Mouse (Mus musculus) stomach, postnatal 0 days (tissue): ENCODE results near the gene Bckdha. TPM values are rescaled to one million over a fixed set of nuclear protein-coding genes. Genes with fewer than 3 reads are reported as not detected.
A peak's percentile ranks its signal among the peaks of the same experiment; 100 is the strongest.

Experiments used
- ATAC-seq: fragments of 200-750 bp; cut with Nextera tagmentation; 2 replicates; pipeline ENCODE4 v1.8.0; 2017; ENCODE audit not compliant: low FRiP score, low TSS enrichment
- DNase-seq: peaks from one replicate; pipeline ENCODE4 v3.0.0-alpha.2; 2016; ENCODE audit warnings: low spot score
- H3K27ac ChIP-seq: fragments of 300-500 bp; sonication (generic); replicated peaks from 2 replicates; pipeline ENCODE4 v1.5.1; 2014; ENCODE audit warnings: mild to moderate bottlenecking, control low read depth
- H3K27me3 ChIP-seq: fragments of 300-500 bp; sonication (generic); 2 replicates; pipeline ENCODE4 v1.6.1; 2014; ENCODE audit warnings: low read length; ENCODE audit not compliant: control insufficient read depth, insufficient read depth
- H3K36me3 ChIP-seq: fragments of 300-500 bp; sonication (generic); 2 replicates; pipeline ENCODE4 v1.6.1; 2014; ENCODE audit warnings: low read length, mixed read lengths; ENCODE audit not compliant: control insufficient read depth, insufficient read depth
- H3K4me1 ChIP-seq: fragments of 300-500 bp; sonication (generic); replicated peaks from 2 replicates; pipeline ENCODE4 v1.6.1; 2014; ENCODE audit warnings: antibody characterized with exemption; ENCODE audit not compliant: control insufficient read depth, insufficient read depth
- H3K4me2 ChIP-seq: fragments of 300-500 bp; sonication (generic); replicated peaks from 2 replicates; pipeline ENCODE4 v1.6.1; 2014; ENCODE audit warnings: low read depth, mild to moderate bottlenecking, control low read depth, moderate library complexity
- H3K4me3 ChIP-seq: fragments of 300-500 bp; sonication (generic); 2 replicates; pipeline ENCODE4 v1.5.1; 2014; ENCODE audit warnings: low read depth, low read length, control low read depth
- H3K9ac ChIP-seq: fragments of 300-500 bp; sonication (generic); 2 replicates; pipeline ENCODE4 v1.6.1; 2014; ENCODE audit warnings: mild to moderate bottlenecking, low read length, control low read depth, mixed read lengths
- H3K9me3 ChIP-seq: fragments of 300-500 bp; sonication (generic); 2 replicates; pipeline ENCODE4 v1.6.1; 2016; ENCODE audit warnings: low read length; ENCODE audit not compliant: control insufficient read depth
- CTCF ChIP-seq: IDR thresholded peaks from 2 replicates; pipeline ENCODE4 v1.5.1; 2016; ENCODE audit warnings: antibody characterized with exemption, low read depth, mild to moderate bottlenecking, moderate library complexity
- EP300 ChIP-seq: optimal IDR thresholded peaks from 2 replicates; pipeline ENCODE3; 2016; ENCODE audit warnings: antibody characterized with exemption
- WGBS: fragments of 180-500 bp; shearing (Covaris S2); extraction: QIAGEN DNeasy Blood & Tissue Kit; methylation state at CpG from one replicate; pipeline ENCODE4 v1.1.7; 2014; 5-methylcytosine and 5-hydroxymethylcytosine counted together
- polyA plus RNA-seq: library from polyadenylated mRNA; unstranded; fragments of >200 nt; fragmentation: Nextera tagmentation; extraction: Ambion mirVana; gene quantifications from 2 replicates; pipeline ENCODE4 v1.2.1, GENCODE M21; 2015

The Bckdha gene
- polyA plus RNA-seq, 1 experiment from 2014 or later = 63.8 TPM

DNA sequence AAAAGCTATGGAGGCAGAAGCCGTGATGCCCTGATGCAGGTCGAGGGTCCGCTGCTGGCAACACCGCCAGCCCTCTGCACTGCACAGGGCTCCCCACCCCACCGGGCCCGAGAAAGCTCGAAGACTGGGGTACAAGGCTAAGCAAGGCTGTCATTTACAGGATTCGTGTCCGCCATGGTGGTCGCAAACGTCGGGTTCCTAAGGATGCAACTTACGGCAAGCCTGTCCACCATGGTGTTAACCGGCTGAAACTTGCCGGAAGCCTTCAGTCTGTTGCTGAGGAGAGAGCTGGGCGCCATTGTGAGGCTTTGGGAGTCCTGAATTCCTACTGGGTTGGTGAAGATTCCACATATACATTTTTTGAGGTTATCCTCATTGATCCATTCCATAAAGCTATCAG is 57.4 kb downstream of the Bckdha start:
- Histone ChIP-seq H3K27ac (no peak overlapping the region), H3K4me3 (no peak overlapping the region), H3K9ac (no peak overlapping the region), H3K27me3 (no peaks in the 10 kb centered on the region), H3K36me3 (no peaks in the 10 kb centered on the region), H3K4me2 (no peak overlapping the region), H3K9me3 (no peaks in the 10 kb centered on the region), H3K4me1 (no peaks in the 10 kb centered on the region)
- no peak for TF ChIP-seq EP300
- no peak for TF ChIP-seq CTCF
- 90% methylated on average over 16 of the region's 16 CpGs for whole genome bisulfite sequencing
- DNase-seq (no peak), ATAC-seq (no peak)

DNA sequence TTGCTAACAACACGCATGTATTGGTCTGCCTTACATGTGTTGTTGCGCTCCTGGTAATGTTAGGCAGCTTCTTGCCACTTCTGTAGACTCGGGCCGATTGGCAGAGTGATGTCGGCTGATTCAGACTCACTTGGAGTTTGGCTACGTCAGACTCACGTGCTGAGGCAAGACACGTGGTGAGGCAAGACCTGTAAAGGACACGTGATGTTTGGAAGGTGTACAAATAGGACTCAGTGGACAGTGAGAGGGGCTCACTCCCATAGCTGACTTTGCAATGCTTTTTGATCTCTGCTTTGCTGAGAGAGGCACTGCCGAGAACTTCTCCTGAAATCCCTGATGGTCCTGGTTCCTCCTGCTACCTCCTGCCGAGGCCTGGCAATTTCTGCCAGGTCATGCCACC is 58.1 kb downstream of the Bckdha start:
- ATAC-seq (no peak), DNase-seq (no peak)
- WGBS = 85% methylated on average over 11 of the region's 11 CpGs
- no peak for TF ChIP-seq EP300
- no peak for TF ChIP-seq CTCF
- Histone ChIP-seq H3K4me2 (no peak overlapping the region), H3K9me3 (no peaks in the 10 kb centered on the region), H3K27me3 (no peaks in the 10 kb centered on the region), H3K4me1 (no peaks in the 10 kb centered on the region), H3K36me3 (no peaks in the 10 kb centered on the region), H3K9ac (no peak overlapping the region), H3K27ac (no peak overlapping the region), H3K4me3 (no peak overlapping the region)

DNA sequence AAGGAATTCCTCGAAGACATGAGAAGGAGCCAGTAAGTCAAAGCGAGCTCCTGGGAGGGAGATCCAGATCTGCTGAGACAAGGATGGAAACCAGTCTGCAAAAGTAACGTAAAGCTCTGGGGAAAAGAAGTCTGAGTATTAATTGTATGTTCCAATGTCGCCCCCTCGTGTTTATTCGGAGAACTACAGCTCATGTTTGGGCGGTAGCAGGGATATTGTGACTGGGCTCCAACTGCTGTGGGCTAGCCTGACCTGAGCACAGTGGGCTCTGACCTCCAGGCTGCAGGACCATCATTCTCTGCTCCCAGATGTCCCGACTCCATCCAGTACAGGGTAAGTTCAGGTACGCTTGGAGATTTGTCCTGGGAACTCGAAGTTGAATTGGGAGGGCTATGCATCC is 59.1 kb downstream of the Bckdha start:
- ATAC-seq (peak; percentile 35; the same call in 1 of the 2 replicates), DNase-seq (peak; percentile 77)
- Histone ChIP-seq H3K4me2 (no peak overlapping the region), H3K9ac (no peak overlapping the region), H3K36me3 (no peaks in the 10 kb centered on the region), H3K4me3 (no peak overlapping the region), H3K4me1 (no peaks in the 10 kb centered on the region), H3K9me3 (no peaks in the 10 kb centered on the region), H3K27ac (no peak overlapping the region), H3K27me3 (no peaks in the 10 kb centered on the region)
- WGBS = 10% methylated on average over 10 of the region's 10 CpGs
- no peak for TF ChIP-seq EP300
- TF ChIP-seq CTCF = peak; percentile 90

- Histone ChIP-seq H3K27ac (no peak overlapping the region), H3K36me3 (no peaks in the 10 kb centered on the region), H3K27me3 (no peaks in the 10 kb centered on the region), H3K4me1 (no peaks in the 10 kb centered on the region), H3K9me3 (no peaks in the 10 kb centered on the region), H3K4me2 (no peak overlapping the region), H3K9ac (no peak overlapping the region), H3K4me3 (no peak overlapping the region)
- no peak for ATAC-seq
- no peak for DNase-seq
- TF ChIP-seq CTCF = no peak
- TF ChIP-seq EP300 = no peak
- WGBS = 66% methylated on average over 3 of the region's 3 CpGs
Observed at GRCm38 (mm10) chr7:25593859-25594258, 64.9 kb downstream of the Bckdha start.

- H3K36me3 ChIP-seq = no peaks in the 10 kb centered on the region
- DNase-seq (no peak), ATAC-seq (no peak)
- no peak overlapping the region for H3K4me2 ChIP-seq
- no peaks in the 10 kb centered on the region for H3K4me1 ChIP-seq
- no peak overlapping the region for H3K9ac ChIP-seq
- no peaks in the 10 kb centered on the region for H3K9me3 ChIP-seq
- 83% methylated on average over 2 of the region's 2 CpGs for WGBS
- TF ChIP-seq CTCF = no peak
- TF ChIP-seq EP300 = no peak
- no peaks in the 10 kb centered on the region for H3K27me3 ChIP-seq
- H3K4me3 ChIP-seq = no peak overlapping the region
- no peak overlapping the region for H3K27ac ChIP-seq
Observed at GRCm38 (mm10) chr7:25591226-25591625, 67.6 kb downstream of the Bckdha start.

DNA sequence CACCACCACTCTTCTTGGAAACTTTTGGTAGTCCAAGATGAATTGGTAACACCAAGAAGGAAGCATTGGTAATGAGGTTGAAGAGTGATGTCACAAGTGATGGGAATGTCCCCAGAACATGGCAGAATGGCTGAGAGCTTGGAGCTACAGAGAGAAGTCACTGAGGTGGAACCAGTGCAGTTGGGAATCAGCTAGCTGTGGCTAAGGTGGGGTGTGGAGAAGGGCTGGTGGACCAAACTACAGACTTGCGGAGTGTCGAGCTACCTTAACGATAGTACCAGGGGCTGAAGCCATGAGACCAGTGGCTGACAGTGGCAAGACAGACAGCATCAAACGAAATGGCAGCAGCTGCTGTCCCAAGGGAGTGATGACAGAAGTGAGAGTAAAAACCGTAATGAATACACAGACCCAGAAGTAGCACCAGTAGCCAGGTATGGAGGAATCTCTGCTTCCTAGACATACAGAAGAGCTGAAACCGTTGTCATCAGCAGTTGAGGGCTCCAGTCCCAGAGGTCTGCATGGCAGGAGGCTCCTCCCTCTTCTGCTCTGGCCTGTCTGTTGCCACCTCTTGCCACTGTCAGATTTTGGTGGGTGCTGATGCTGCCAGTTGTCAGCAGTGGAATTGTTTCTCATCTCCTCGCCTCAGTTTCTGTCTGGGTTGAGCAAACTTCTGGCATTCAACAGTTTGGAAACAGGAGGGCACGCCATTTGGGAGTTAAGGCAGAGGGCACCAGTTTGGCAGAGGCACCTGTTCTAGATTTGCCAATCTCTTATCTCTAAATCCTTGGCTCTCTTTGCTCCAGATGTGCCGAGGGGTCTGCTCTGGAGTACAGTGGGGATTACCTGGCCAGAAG is 73.2 kb downstream of the Bckdha start:
- H3K4me1 ChIP-seq = no peaks in the 10 kb centered on the region
- WGBS = 81% methylated on average over 9 of the region's 9 CpGs
- ATAC-seq = no peak

More for the DNA sequence above, 73.2 kb downstream of the Bckdha start:
- no peaks in the 10 kb centered on the region for H3K27me3 ChIP-seq
- H3K9ac ChIP-seq = no peak overlapping the region
- no peak for DNase-seq
- H3K27ac ChIP-seq = no peak overlapping the region
- H3K36me3 ChIP-seq = no peaks in the 10 kb centered on the region
- no peak overlapping the region for H3K4me3 ChIP-seq
- no peak for TF ChIP-seq EP300
- no peak for TF ChIP-seq CTCF
- no peaks in the 10 kb centered on the region for H3K9me3 ChIP-seq
- H3K4me2 ChIP-seq = no peak overlapping the region
